Mouse (Mus musculus) megakaryocyte, embryonic 14.5 days (primary cell): ENCODE data around the gene Kcnk4.

Experiments used
- FLI1 ChIP-seq: IDR thresholded peaks from 2 replicates; pipeline ENCODE4 v1.6.1; 2012; ENCODE audit warnings: low read length, inconsistent platforms, mixed read lengths
- GATA1 ChIP-seq: IDR thresholded peaks from 3 replicates; pipeline ENCODE4 v1.6.1; 2012; ENCODE audit warnings: mixed read lengths, low read length, inconsistent platforms, borderline replicate concordance

GRCm38 (mm10) chr19:6980381-6981093 is 46.2 kb upstream of the Kcnk4 start, which contains the start of gene Fkbp2:
- no peak for TF ChIP-seq GATA1
- no peak; the same call in 1 of the 2 replicates for TF ChIP-seq FLI1
